Mouse (Mus musculus) heart, postnatal 0 days (tissue): ENCODE measurements around the gene F2.

Experiments
- CTCF ChIP-seq: IDR thresholded peaks from 2 replicates; pipeline ENCODE4 v1.5.1; 2016; ENCODE audit warnings: antibody characterized with exemption, control low read depth, low read depth
- EP300 ChIP-seq: IDR thresholded peaks from 2 replicates; pipeline ENCODE4 v1.6.1; 2016; ENCODE audit warnings: antibody characterized with exemption, low read depth

GRCm38 (mm10) chr2:91682850-91683249 is 46.6 kb upstream of the F2 start:
- TF ChIP-seq CTCF (peak; percentile 59), EP300 (no peak)
